Mouse (Mus musculus) heart, adult 2 months (tissue): ENCODE results near the gene Tmem242.

Experiments
- CTCF ChIP-seq: fragments of 200-600 bp; IDR thresholded peaks from 2 replicates; pipeline ENCODE4 v1.8.1; 2022; ENCODE audit warnings: antibody characterized with exemption, mild to moderate bottlenecking, moderate library complexity
- EP300 ChIP-seq: fragments of 200-500 bp; IDR thresholded peaks from 2 replicates; pipeline ENCODE4 v1.6.1; 2011; ENCODE audit warnings: low read depth, low read length, control low read depth; ENCODE audit not compliant: insufficient read depth
- POLR2A ChIP-seq: fragments of 200-500 bp; IDR thresholded peaks from 2 replicates; pipeline ENCODE4 v1.6.1; 2011; ENCODE audit warnings: mild to moderate bottlenecking, low read depth, low read length, control low read depth; ENCODE audit not compliant: insufficient read depth

DNA sequence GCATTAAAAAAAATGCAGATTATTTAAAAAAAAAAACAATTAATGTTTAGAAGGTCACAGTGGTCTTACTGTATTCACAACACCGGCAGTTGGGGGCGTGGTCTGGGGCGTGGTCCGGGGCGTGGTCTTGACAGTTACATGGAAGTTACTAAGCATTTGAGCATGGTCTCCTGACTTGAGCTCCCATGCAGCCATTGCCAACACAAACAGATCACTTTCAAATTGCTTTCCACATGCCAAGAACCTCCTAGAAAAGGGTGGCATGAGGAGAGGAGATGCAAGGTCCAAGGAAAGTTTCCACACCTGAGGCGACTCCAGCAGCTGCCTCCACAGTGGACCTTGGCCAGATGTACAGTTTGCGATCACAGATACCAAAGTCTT is 62.1 kb downstream of the Tmem242 start:
- TF ChIP-seq POLR2A (no peak), EP300 (no peak), CTCF (no peak)
